Mouse (Mus musculus) hindbrain, embryonic 14.5 days (tissue): ENCODE data around the gene Rgs18. TPM values are rescaled to one million over a fixed set of nuclear protein-coding genes. Genes with fewer than 3 reads are reported as not detected.

Experiments used
- ATAC-seq: fragments of 200-750 bp; cut with Nextera tagmentation; 2 replicates; pipeline ENCODE4 v1.8.0; 2017; ENCODE audit warnings: moderate number of reproducible peaks, mild to moderate bottlenecking, moderate TSS enrichment, moderate library complexity; ENCODE audit not compliant: low FRiP score
- DNase-seq: peaks from one replicate; pipeline ENCODE4 v3.0.0-alpha.2; 2015; ENCODE audit warnings: low spot score
- H3K27ac ChIP-seq: fragments of 300-500 bp; sonication (generic); 2 replicates; pipeline ENCODE4 v1.5.1; 2014; ENCODE audit warnings: mild to moderate bottlenecking, moderate library complexity
- H3K27me3 ChIP-seq: fragments of 300-500 bp; sonication (generic); 2 replicates; pipeline ENCODE4 v1.6.1; 2014; ENCODE audit warnings: mild to moderate bottlenecking, low read length, mixed read lengths; ENCODE audit not compliant: control insufficient read depth, insufficient read depth
- H3K36me3 ChIP-seq: fragments of 300-500 bp; sonication (generic); replicated peaks from 2 replicates; pipeline ENCODE4 v1.6.1; 2014; ENCODE audit not compliant: control insufficient read depth, insufficient read depth
- H3K4me1 ChIP-seq: fragments of 300-500 bp; sonication (generic); replicated peaks from 2 replicates; pipeline ENCODE4 v1.6.1; 2014; ENCODE audit warnings: antibody characterized with exemption, low read length, mixed read lengths; ENCODE audit not compliant: control insufficient read depth, insufficient read depth
- H3K4me2 ChIP-seq: fragments of 300-500 bp; sonication (generic); replicated peaks from 2 replicates; pipeline ENCODE4 v1.6.1; 2014; ENCODE audit warnings: mild to moderate bottlenecking, moderate library complexity
- H3K4me3 ChIP-seq: fragments of 300-500 bp; sonication (generic); replicated peaks from 2 replicates; pipeline ENCODE4 v1.5.1; 2014; ENCODE audit warnings: mild to moderate bottlenecking, low read length
- H3K9ac ChIP-seq: fragments of 300-500 bp; sonication (generic); 2 replicates; pipeline ENCODE4 v1.6.1; 2014
- H3K9me3 ChIP-seq: fragments of 300-500 bp; sonication (generic); 2 replicates; pipeline ENCODE4 v1.6.1; 2016; ENCODE audit warnings: low read length; ENCODE audit not compliant: control insufficient read depth
- WGBS: fragments of 180-500 bp; shearing (Covaris S2); extraction: QIAGEN DNeasy Blood & Tissue Kit; methylation state at CpG from one replicate; pipeline ENCODE4 v1.1.7; 2014; 5-methylcytosine and 5-hydroxymethylcytosine counted together
- polyA plus RNA-seq: library from polyadenylated mRNA; unstranded; fragments of >200 nt; fragmentation: Nextera tagmentation; extraction: Ambion mirVana; gene quantifications from 2 replicates; pipeline ENCODE4 v1.2.1, GENCODE M21; 2014

Gene Rgs18
- polyA plus RNA-seq, result 0.20 and 0.40 TPM in 2 replicates

GRCm38 (mm10) chr1:144775331-144775730, at the start of gene Rgs18:
TSS of gene Rgs18 (minus strand) at chr1:144775435.
- no peak within 1 kb of the TSS for H3K4me2 ChIP-seq
- H3K9me3 ChIP-seq, result no peaks in the 10 kb centered on the region
- H3K9ac ChIP-seq, result no peak within 1 kb of the TSS
- no peaks in the 10 kb centered on the region for H3K27me3 ChIP-seq
- H3K4me1 ChIP-seq, result no peaks in the 10 kb centered on the region
- H3K27ac ChIP-seq, result no peak within 1 kb of the TSS
- no peaks in the 10 kb centered on the region for H3K36me3 ChIP-seq
- H3K4me3 ChIP-seq, result no peak within 1 kb of the TSS
- no peak for DNase-seq
- ATAC-seq, result no peak
- WGBS, result 84% methylated on average over 5 of the region's 5 CpGs

DNA sequence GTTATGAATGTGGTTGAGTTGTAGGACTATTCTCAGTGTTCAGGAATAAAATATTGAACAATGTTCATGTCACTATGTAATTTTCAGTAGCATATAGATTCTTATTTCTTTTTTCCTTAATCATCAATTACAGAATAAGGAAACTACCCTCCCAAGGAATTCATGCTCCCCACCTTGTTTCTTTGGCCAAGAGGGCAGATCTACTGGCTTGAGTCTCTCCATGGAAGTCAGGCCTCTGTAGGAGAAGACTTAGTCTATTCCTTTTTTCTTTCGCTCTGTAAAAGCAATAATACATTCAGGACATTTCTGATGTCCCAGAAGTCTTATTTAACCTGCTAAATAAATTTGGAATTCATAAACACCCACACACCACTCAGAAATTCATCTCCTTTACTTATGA, 841 bp downstream of the Rgs18 start:
- WGBS, result 88% methylated on average over 1 of the region's 1 CpGs
- no peaks in the 10 kb centered on the region for H3K36me3 ChIP-seq

DNA sequence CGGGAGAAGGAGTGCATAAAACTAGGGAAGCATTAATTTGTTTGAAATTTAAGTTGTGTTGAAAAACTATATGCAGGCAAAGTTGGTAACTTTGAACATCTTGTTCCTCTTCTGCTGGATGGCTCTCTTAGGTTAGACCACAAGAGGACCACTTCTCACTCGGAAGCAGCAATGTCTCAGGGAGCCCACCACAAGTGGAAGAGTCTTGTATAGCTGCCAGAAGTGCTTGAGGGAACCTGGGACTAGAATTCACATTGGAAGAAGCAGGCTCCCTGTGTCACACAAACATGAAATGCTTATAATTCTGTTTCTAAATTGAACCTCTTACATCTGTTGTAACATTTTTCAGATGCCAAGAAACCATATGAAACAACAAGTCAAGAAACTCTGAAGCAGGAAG, 9.0 kb downstream of the Rgs18 start:
- Histone ChIP-seq H3K4me2 (no peak overlapping the region), H3K9ac (no peak overlapping the region), H3K36me3 (no peaks in the 10 kb centered on the region), H3K27ac (no peak overlapping the region), H3K4me3 (no peak overlapping the region), H3K4me1 (no peaks in the 10 kb centered on the region), H3K9me3 (no peaks in the 10 kb centered on the region), H3K27me3 (no peaks in the 10 kb centered on the region)
- WGBS, result 62% methylated on average over 2 of the region's 2 CpGs
- ATAC-seq (no peak), DNase-seq (no peak)

More for the DNA sequence above, 841 bp downstream of the Rgs18 start:
- DNase-seq (no peak), ATAC-seq (no peak)
- no peak overlapping the region for H3K27ac ChIP-seq
- H3K4me3 ChIP-seq, result no peak overlapping the region
- H3K27me3 ChIP-seq, result no peaks in the 10 kb centered on the region
- H3K4me2 ChIP-seq, result no peak overlapping the region
- no peaks in the 10 kb centered on the region for H3K4me1 ChIP-seq
- no peaks in the 10 kb centered on the region for H3K9me3 ChIP-seq
- H3K9ac ChIP-seq, result no peak overlapping the region

GRCm38 (mm10) chr1:144760792-144761191, 14.4 kb downstream of the Rgs18 start:
- Histone ChIP-seq H3K4me1 (no peaks in the 10 kb centered on the region), H3K9me3 (no peaks in the 10 kb centered on the region), H3K27ac (no peak overlapping the region), H3K36me3 (no peaks in the 10 kb centered on the region), H3K27me3 (no peaks in the 10 kb centered on the region), H3K4me2 (no peak overlapping the region), H3K4me3 (no peak overlapping the region), H3K9ac (no peak overlapping the region)
- ATAC-seq (no peak), DNase-seq (no peak)
- WGBS, result 87% methylated on average over 3 of the region's 3 CpGs

DNA sequence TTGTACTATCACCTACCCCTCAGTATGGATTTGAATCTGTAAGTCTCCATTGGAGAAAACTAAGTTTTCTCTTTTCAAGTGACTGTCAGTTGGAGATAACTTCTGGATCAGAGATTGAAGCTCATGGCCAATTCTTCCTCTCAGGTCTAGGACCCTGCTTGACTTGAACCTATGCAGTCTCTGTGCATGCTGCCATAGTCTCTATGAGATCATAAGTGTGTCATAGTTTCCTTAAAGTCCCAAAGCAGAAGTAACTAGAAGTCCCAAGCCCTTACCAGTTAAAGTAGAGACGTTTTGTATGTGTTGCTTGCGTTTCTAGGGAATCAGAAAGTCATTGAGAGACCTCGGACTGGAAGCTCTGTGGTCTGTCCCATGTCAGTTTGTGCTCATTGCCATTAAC, 24.5 kb downstream of the Rgs18 start:
- Histone ChIP-seq H3K4me3 (no peak overlapping the region), H3K27me3 (no peaks in the 10 kb centered on the region), H3K4me2 (no peak overlapping the region), H3K4me1 (no peaks in the 10 kb centered on the region), H3K27ac (no peak overlapping the region), H3K9me3 (no peaks in the 10 kb centered on the region), H3K9ac (no peak overlapping the region), H3K36me3 (no peaks in the 10 kb centered on the region)
- ATAC-seq, result no peak
- no peak for DNase-seq
- 90% methylated on average over 3 of the region's 3 CpGs for WGBS

GRCm38 (mm10) chr1:144746182-144746581, 29.1 kb downstream of the Rgs18 start:
- H3K9ac ChIP-seq, result no peak overlapping the region
- DNase-seq (no peak), ATAC-seq (no peak)
- H3K27me3 ChIP-seq, result no peaks in the 10 kb centered on the region
- no peaks in the 10 kb centered on the region for H3K4me1 ChIP-seq
- H3K4me2 ChIP-seq, result no peak overlapping the region
- no peak overlapping the region for H3K4me3 ChIP-seq
- no peaks in the 10 kb centered on the region for H3K36me3 ChIP-seq
- 95% methylated on average over 1 of the region's 1 CpGs for WGBS
- H3K9me3 ChIP-seq, result no peaks in the 10 kb centered on the region
- H3K27ac ChIP-seq, result no peak overlapping the region

- WGBS, result 83% methylated on average over 6 of the region's 6 CpGs
- no peaks in the 10 kb centered on the region for H3K4me1 ChIP-seq
- H3K9me3 ChIP-seq, result no peaks in the 10 kb centered on the region
- no peak overlapping the region for H3K4me2 ChIP-seq
- no peaks in the 10 kb centered on the region for H3K36me3 ChIP-seq
- H3K27me3 ChIP-seq, result no peaks in the 10 kb centered on the region
- H3K27ac ChIP-seq, result no peak overlapping the region
- H3K9ac ChIP-seq, result no peak overlapping the region
- ATAC-seq (no peak), DNase-seq (no peak)
- no peak overlapping the region for H3K4me3 ChIP-seq
Measured at GRCm38 (mm10) chr1:144737739-144738138, 37.5 kb downstream of the Rgs18 start.

DNA sequence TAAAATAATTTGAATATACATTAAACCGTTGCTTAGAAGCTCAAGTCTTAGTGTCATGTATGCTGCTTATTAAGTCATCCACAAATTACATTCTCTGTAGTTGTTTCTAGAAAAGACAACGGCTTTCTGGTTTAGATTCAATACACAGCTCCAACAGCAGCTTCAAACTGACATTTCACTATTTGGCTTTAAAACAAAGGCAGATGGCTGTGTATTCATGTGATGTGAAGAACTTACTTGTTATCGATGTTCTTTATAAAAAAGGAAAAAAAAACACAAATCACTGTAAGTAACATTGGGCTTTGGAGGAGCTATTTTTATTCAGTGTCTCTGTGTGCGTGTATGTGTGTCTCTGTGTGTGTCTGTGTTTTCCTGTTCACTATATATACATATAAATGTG, 54.5 kb downstream of the Rgs18 start:
- H3K4me3 ChIP-seq, result no peak overlapping the region
- no peak for ATAC-seq
- no peak overlapping the region for H3K27ac ChIP-seq
- H3K36me3 ChIP-seq, result no peaks in the 10 kb centered on the region
- no peaks in the 10 kb centered on the region for H3K9me3 ChIP-seq
- no peak overlapping the region for H3K9ac ChIP-seq
- no peaks in the 10 kb centered on the region for H3K4me1 ChIP-seq
- no peaks in the 10 kb centered on the region for H3K27me3 ChIP-seq
- 82% methylated on average over 4 of the region's 4 CpGs for WGBS
- no peak for DNase-seq
- H3K4me2 ChIP-seq, result no peak overlapping the region

GRCm38 (mm10) chr1:144704373-144704772, 70.9 kb downstream of the Rgs18 start:
- Histone ChIP-seq H3K27me3 (no peaks in the 10 kb centered on the region), H3K4me1 (no peaks in the 10 kb centered on the region), H3K36me3 (no peaks in the 10 kb centered on the region), H3K27ac (no peak overlapping the region), H3K9me3 (no peaks in the 10 kb centered on the region), H3K9ac (no peak overlapping the region), H3K4me3 (no peak overlapping the region), H3K4me2 (no peak overlapping the region)
- WGBS, result 63% methylated on average over 2 of the region's 2 CpGs
- DNase-seq (no peak), ATAC-seq (no peak)
